Mouse (Mus musculus) CD4-positive naive resting alpha-beta T cell, adult 57 days (primary cell): Measurements from ENCODE around the gene Mrps30. TPM values are rescaled to one million over a fixed set of nuclear protein-coding genes. Genes with fewer than 3 reads are reported as not detected.

Source experiments
- total RNA-seq: library from RNA; stranded (reverse); gene quantifications from one replicate; pipeline ENCODE4 v1.2.4, GENCODE M21; 2023

Gene Mrps30
- 34.7 TPM for total RNA-seq

GRCm38 (mm10) chr13:118386511-118387447, at the start of gene Mrps30, which contains the start of gene B430218F22Rik:
Gene Mrps30 (minus strand): TSS chr13:118387252.
Gene B430218F22Rik (plus strand): TSS chr13:118386630.

Other genes with a start within 250 kb of the Mrps30 start
- not detected for gene B430218F22Rik, start 622 bp downstream of the Mrps30 start, total RNA-seq